Mouse (Mus musculus): ENCODE measurements around the gene Skint5. TPM values are rescaled to one million over a fixed set of nuclear protein-coding genes. Genes with fewer than 3 reads are reported as not detected.
"Not testable (repeated sequence)": the region's sequence is repeated elsewhere in the genome, so short reads cannot be mapped to it uniquely, and the experiment has no call there.

Skint5 gene
- not detected for total RNA-seq (2021)
- long read RNA-seq, result 0 reads

DNA sequence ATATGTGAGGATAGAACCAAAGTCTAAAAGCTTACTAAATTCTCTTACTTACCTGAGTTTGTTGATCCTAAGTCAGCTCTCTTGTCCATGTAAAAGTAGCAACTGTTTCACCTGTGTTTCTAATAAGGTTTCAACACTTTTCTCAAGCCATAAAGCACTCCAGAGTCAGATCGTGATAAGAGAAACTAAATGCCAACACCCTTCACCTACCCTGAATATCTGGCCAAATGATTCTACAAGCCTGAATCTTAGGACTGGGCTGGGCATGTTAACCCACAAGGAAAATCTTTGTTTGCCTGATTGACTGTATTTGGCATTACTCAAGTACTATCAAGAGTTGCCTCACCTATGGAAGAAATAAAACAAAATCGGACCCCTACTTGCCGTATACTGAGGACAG lies at the start of gene Skint5:
Skint5 (minus strand) TSS at position 101 of the 400 bp plus-strand sequence.
- DNase-seq (ENCODE audit: low spot score in 2 of 2), result no peak

DNA sequence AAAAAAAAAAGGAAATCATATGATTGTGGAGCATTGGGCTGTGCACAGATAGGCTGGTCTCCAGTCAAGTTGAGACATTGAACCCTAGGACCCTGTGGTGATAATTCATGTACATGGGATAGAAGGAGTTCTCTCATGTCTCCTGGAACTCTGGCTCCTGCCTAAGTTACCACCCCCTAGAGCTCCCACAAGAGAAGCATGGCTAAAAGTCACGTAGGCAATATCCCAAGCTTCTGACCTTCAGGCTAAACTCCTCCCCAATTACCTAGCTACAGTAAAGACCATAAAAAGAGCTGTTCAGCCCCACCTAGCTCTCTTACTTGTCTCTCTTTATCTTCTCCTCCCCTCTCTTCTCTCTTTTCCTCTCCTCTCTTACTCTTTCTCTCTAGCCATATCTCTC lies 42.0 kb downstream of the Skint5 start:
- no peak for DNase-seq (ENCODE audit: low spot score in 2 of 2)

DNA sequence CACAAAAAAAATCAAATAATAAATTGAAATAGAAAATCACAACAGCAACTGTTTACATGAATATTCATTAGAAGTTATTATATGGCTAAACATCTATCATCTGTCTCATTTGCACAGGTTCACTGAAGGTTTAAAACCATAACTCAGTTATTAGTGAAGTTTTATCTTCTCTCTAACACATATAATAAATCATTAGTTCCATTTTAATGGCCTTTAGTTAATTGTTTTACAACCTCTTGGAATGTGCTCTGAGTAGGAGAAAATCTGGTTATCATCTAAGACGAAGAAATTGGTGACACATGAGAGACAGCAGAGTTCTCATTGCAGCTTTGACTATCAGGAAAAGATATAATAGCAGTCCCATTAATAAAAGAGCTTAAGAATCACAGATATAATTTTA lies 235.1 kb downstream of the Skint5 start:
- no peak for DNase-seq (ENCODE audit: low spot score in 2 of 2)

DNA sequence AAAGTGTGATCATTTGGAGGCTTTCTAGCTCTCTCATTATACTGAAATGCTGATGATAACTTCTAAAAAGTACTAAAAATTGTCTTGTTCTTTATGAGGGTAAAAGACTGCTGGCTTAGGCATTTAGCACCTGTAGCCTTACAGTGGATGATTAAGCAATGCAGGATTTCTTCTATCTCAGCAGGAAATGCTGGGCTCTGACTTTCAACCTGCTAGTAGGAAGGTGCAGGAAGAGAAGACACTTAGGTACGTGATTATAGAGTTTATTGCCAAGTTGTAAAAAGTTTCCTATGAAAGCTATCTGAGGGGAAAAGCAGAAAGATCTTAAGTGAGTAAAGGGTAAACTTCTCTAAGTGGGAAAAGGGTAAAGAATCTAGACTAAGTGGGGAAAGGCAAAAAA lies 235.6 kb downstream of the Skint5 start:
- no peak for DNase-seq (ENCODE audit: low spot score in 2 of 2)

DNA sequence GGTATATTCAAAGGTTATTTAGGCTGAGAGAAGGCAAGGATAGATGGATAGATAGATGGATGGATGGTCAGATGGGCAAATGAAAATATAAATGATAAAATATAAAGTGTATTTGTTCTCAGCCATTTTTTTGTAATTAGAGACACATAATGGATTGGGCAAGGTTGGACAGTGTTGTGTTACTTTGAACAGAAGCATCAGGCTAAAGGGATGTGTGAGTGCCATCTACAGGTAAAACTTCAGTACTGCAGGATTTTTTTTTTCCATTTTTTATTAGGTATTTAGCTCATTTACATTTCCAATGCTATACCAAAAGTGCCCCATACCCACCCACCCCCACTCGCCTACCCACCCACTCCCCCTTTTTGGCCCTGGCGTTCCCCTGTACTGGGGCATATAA lies 551.1 kb downstream of the Skint5 start:
- not testable (repeated sequence) for DNase-seq (ENCODE audit: low spot score in 2 of 2)

Other genes with a start within 250 kb of the Skint5 start
- not detected for gene Skint11, start 163.9 kb upstream of the Skint5 start, total RNA-seq (2021)